Mouse (Mus musculus) forebrain, postnatal 0 days (tissue): Measurements from ENCODE around the gene Smc3. TPM values are rescaled to one million over a fixed set of nuclear protein-coding genes. Genes with fewer than 3 reads are reported as not detected.
"Not testable (repeated sequence)": the region's sequence is repeated elsewhere in the genome, so short reads cannot be mapped to it uniquely, and the experiment has no call there.

Experiments
- ATAC-seq: fragments of 200-750 bp; cut with Nextera tagmentation; 2 replicates; pipeline ENCODE4 v1.8.0; 2017; ENCODE audit warnings: mild to moderate bottlenecking, moderate library complexity
- DNase-seq: peaks from one replicate; pipeline ENCODE4 v3.0.0-alpha.2; 2015
- H3K27ac ChIP-seq: fragments of 300-500 bp; sonication (generic); 2 replicates; pipeline ENCODE4 v1.5.1; 2014; ENCODE audit warnings: low read depth, mild to moderate bottlenecking, antibody characterized with exemption, low read length, moderate library complexity, mixed read lengths
- H3K27me3 ChIP-seq: fragments of 300-500 bp; sonication (generic); 2 replicates; pipeline ENCODE4 v1.6.1; 2014; ENCODE audit warnings: mild to moderate bottlenecking, low read length, mixed read lengths; ENCODE audit not compliant: insufficient read depth
- H3K36me3 ChIP-seq: fragments of 300-500 bp; sonication (generic); 2 replicates; pipeline ENCODE4 v1.6.1; 2014; ENCODE audit warnings: mild to moderate bottlenecking, moderate library complexity; ENCODE audit not compliant: insufficient read depth
- H3K4me1 ChIP-seq: fragments of 300-500 bp; sonication (generic); 2 replicates; pipeline ENCODE4 v1.6.1; 2014; ENCODE audit warnings: antibody characterized with exemption; ENCODE audit not compliant: insufficient read depth
- H3K4me2 ChIP-seq: fragments of 300-500 bp; sonication (generic); 2 replicates; pipeline ENCODE4 v1.6.1; 2014; ENCODE audit warnings: low read depth, mild to moderate bottlenecking, moderate library complexity
- H3K4me3 ChIP-seq: fragments of 300-500 bp; sonication (generic); 2 replicates; pipeline ENCODE4 v1.5.1; 2014; ENCODE audit warnings: low read depth, low read length, mixed read lengths
- H3K9ac ChIP-seq: fragments of 300-500 bp; sonication (generic); 2 replicates; pipeline ENCODE4 v1.6.1; 2014; ENCODE audit warnings: mild to moderate bottlenecking
- H3K9me3 ChIP-seq: fragments of 300-500 bp; sonication (generic); 2 replicates; pipeline ENCODE4 v1.6.1; 2016; ENCODE audit warnings: low read length
- CTCF ChIP-seq: sonication (generic); IDR thresholded peaks from 2 replicates; pipeline ENCODE4 v1.5.1; 2016; ENCODE audit warnings: antibody characterized with exemption, control low read depth, low read depth
- WGBS: fragments of 180-500 bp; shearing (Covaris S2); extraction: QIAGEN DNeasy Blood & Tissue Kit; methylation state at CpG from one replicate; pipeline ENCODE4 v1.1.7; 2014; 5-methylcytosine and 5-hydroxymethylcytosine counted together
- polyA plus RNA-seq: library from polyadenylated mRNA; unstranded; fragments of >200 nt; fragmentation: Nextera tagmentation; extraction: Ambion mirVana; gene quantifications from 2 replicates; pipeline ENCODE4 v1.2.1, GENCODE M21; 2015
- total RNA-seq: library from RNA; depleted of rRNA; stranded (reverse); fragments of >200 nt; gene quantifications from 2 replicates; pipeline ENCODE4 v1.2.3, GENCODE M21; 2014

The Smc3 gene
- total and polyA plus RNA-seq, 2 experiments from 2014 or later = 41.4 to 47.0 TPM

DNA sequence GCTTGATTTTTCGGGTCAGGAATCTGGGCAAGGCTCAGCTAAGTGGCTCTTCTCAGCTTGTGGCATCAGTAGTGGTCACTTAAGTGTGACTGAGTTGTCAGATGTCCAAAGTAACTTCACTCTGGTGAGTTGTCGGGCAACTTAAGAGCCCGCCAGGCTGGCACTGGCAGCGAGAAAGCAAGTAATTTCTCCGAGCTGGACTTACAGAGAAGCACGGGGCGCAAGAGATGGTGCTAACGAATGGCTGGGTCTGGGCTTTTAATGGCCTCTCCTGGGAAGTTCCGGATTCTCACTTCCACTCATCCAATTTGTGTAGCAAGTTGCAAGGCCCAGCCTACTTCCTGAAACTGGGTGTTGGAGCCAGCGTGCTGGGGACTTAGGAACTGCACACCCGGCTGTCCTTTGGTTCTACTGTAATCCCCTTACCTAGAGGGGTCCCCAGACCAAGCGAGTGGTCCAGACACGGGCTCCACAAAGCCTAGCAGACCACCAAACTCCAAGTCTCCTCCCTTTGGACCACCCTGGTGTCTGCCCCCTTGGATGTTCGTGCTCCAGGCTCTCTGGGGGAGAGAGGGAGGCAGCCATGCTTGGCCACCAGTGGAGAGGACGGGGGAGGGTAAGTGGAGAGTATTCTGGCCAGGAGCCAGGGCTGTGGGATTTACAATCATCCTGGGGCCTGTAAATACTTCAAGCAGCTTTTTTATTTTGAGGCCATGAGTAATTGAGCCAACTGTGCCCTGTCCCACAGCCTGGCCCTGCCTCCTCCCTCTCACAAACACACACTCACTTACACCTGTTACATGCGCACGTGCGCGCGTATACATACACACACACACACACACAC lies 53.6 kb downstream of the Smc3 start:
- WGBS = 53% methylated on average over 20 of the region's 20 CpGs
- no peak overlapping the region for H3K9ac ChIP-seq
- H3K27me3 ChIP-seq = no peaks in the 10 kb centered on the region
- no peaks in the 10 kb centered on the region for H3K36me3 ChIP-seq
- no peak overlapping the region for H3K4me3 ChIP-seq
- no peak for TF ChIP-seq CTCF
- H3K9me3 ChIP-seq = no peaks in the 10 kb centered on the region
- no peak for DNase-seq
- no peak overlapping the region for H3K4me2 ChIP-seq
- no peaks in the 10 kb centered on the region for H3K4me1 ChIP-seq
- no peak overlapping the region for H3K27ac ChIP-seq
- ATAC-seq = no peak

DNA sequence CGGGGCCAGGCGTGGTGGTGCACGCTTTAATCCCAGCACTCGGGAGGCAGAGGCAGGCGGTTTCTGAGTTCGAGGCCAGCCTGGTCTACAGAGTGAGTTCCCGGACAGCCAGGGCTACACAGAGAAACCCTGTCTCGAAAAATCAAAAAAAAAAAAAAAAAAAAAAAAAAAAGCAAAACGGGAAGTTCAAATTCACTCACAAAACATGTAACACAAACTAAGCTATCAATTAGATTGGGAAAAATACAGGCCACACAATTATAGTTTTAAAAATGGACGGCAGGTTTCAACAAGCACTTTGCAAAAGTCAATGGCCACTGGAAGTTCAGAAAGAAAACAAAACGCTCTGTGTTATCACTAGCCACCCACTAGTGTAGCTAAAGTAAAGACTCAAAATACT lies 56.2 kb downstream of the Smc3 start:
- not testable (repeated sequence) for H3K4me1 ChIP-seq, ATAC-seq, H3K36me3 ChIP-seq, H3K9ac ChIP-seq, H3K4me2 ChIP-seq, H3K27me3 ChIP-seq, H3K4me3 ChIP-seq, H3K27ac ChIP-seq, H3K9me3 ChIP-seq, DNase-seq
- 91% methylated on average over 11 of the region's 11 CpGs for WGBS

GRCm38 (mm10) chr19:53657437-53657836 lies 57.2 kb downstream of the Smc3 start:
- no peak overlapping the region for H3K4me3 ChIP-seq
- 91% methylated on average over 5 of the region's 5 CpGs for WGBS
- H3K9ac ChIP-seq = no peak overlapping the region
- DNase-seq (no peak), ATAC-seq (no peak)
- no peaks in the 10 kb centered on the region for H3K36me3 ChIP-seq
- no peaks in the 10 kb centered on the region for H3K4me1 ChIP-seq
- H3K4me2 ChIP-seq = no peak overlapping the region
- no peak overlapping the region for H3K27ac ChIP-seq
- no peaks in the 10 kb centered on the region for H3K9me3 ChIP-seq
- H3K27me3 ChIP-seq = no peaks in the 10 kb centered on the region
- no peak for TF ChIP-seq CTCF

DNA sequence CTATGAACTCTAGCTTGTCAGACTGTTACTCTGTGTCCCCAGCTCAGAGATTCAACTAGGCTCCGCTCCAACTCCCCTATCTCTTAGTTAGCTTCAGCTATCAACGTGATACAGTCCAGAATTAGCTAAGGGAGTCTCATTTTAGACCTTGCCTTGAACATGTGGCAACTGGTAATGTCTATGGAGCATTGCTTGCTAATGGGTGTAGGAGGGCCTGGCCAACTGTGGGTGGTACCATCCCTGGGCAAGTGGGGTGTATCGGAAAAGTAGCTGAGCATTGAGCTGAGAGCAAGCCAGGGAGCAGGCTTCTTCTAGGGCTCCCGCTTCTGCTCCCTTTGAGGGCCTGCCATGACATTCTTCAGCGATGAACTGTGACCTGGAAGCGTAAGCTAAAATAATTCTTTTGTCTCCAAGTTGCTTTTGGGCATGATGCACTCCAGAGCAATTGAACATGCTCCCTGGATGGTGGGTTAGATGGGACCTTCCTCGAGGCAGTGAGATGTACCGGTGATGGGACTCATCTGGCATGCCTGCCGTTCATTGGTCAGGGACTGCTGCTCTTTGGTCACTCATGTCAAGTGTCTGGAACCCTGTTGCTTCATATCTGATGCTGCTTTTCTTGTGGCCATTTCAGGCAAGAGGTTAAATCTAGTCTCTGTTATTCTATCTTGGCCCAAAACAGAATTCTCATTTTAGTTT lies 60.7 kb downstream of the Smc3 start:
- H3K4me1 ChIP-seq = no peaks in the 10 kb centered on the region
- H3K4me3 ChIP-seq = no peak overlapping the region
- no peak for DNase-seq
- no peaks in the 10 kb centered on the region for H3K27me3 ChIP-seq
- no peaks in the 10 kb centered on the region for H3K9me3 ChIP-seq
- H3K9ac ChIP-seq = no peak overlapping the region
- no peak for TF ChIP-seq CTCF
- no peak overlapping the region for H3K27ac ChIP-seq
- no peak overlapping the region for H3K4me2 ChIP-seq
- H3K36me3 ChIP-seq = no peaks in the 10 kb centered on the region
- ATAC-seq = no peak
- 89% methylated on average over 9 of the region's 9 CpGs for WGBS

- no peak for DNase-seq
- ATAC-seq = no peak
- Histone ChIP-seq H3K27me3 (no peaks in the 10 kb centered on the region), H3K4me3 (no peak overlapping the region), H3K27ac (no peak overlapping the region), H3K4me2 (no peak overlapping the region), H3K9ac (no peak overlapping the region), H3K4me1 (no peaks in the 10 kb centered on the region), H3K9me3 (no peaks in the 10 kb centered on the region), H3K36me3 (no peaks in the 10 kb centered on the region)
- no peak for TF ChIP-seq CTCF
- WGBS = 40% methylated on average over 14 of the region's 14 CpGs
Observed at GRCm38 (mm10) chr19:53661938-53662722, 61.9 kb downstream of the Smc3 start.

- no peak for TF ChIP-seq CTCF
Observed at GRCm38 (mm10) chr19:53664831-53665230, 64.6 kb downstream of the Smc3 start.

DNA sequence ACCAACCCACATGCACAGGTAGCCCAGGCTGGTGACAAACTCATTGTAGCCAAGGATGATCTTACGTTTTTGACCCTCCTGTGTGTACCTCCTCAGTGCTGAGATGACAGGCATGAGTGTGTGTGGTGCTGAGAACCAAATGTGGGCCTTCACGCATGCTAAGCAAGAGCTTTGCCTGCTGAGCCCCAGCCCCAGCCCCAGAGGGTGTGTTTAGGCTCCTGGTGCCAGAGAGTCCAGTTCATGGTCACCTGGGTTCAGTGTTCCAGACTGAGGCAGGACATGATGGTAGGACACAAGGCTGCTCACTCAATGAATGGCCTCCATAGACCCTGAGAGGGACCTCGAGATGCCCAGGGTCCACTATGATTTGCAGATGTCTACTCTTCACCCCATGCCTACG lies 65.2 kb downstream of the Smc3 start:
- DNase-seq = no peak

More at GRCm38 (mm10) chr19:53664831-53665230, 64.6 kb downstream of the Smc3 start:
- H3K9me3 ChIP-seq = no peaks in the 10 kb centered on the region
- H3K9ac ChIP-seq = no peak overlapping the region
- WGBS = 96% methylated on average over 9 of the region's 9 CpGs
- H3K4me1 ChIP-seq = no peaks in the 10 kb centered on the region
- ATAC-seq = no peak
- no peaks in the 10 kb centered on the region for H3K36me3 ChIP-seq
- no peak for DNase-seq
- no peak overlapping the region for H3K4me3 ChIP-seq
- H3K27ac ChIP-seq = no peak overlapping the region
- H3K4me2 ChIP-seq = no peak overlapping the region
- no peaks in the 10 kb centered on the region for H3K27me3 ChIP-seq

More for the DNA sequence above, 65.2 kb downstream of the Smc3 start:
- Histone ChIP-seq H3K27ac (no peak overlapping the region), H3K36me3 (no peaks in the 10 kb centered on the region), H3K4me3 (no peak overlapping the region), H3K9me3 (no peaks in the 10 kb centered on the region), H3K4me2 (no peak overlapping the region), H3K4me1 (no peaks in the 10 kb centered on the region), H3K27me3 (no peaks in the 10 kb centered on the region), H3K9ac (no peak overlapping the region)
- WGBS = 86% methylated on average over 4 of the region's 4 CpGs
- TF ChIP-seq CTCF = no peak
- ATAC-seq = no peak
